Comparison of ENCODE assay signal across 12 mouse cellular contexts in genomic region chr2:113866155-113866554, GRCm38 (mm10). TPM values are rescaled to one million over a fixed set of nuclear protein-coding genes. Genes with fewer than 3 reads are reported as not detected.
DNase-seq lines count a peak whose midpoint lies in the region; ATAC-seq and TF ChIP-seq lines count a peak whose summit lies in the region.
"Had no signal": no experiment of that assay in that cellular context is flagged by ENCODE, and none has a peak within 500 bp of the region (broad histone marks: within the 10 kb centered on the region; RNA-seq: fewer than 3 reads in every experiment).

No protein-coding gene starts in this region.

- no peaks in the 10 kb centered on the region for H3K36me3 ChIP-seq in embryonic facial prominence, embryonic 11.5 days (replicated peaks; ENCODE audit: control insufficient read depth, insufficient read depth, low read depth, low read length)
- no peaks in the 10 kb centered on the region for H3K36me3 ChIP-seq in embryonic facial prominence, embryonic 10.5 days (replicated peaks)
- no peaks in the 10 kb centered on the region for H3K36me3 ChIP-seq in embryonic facial prominence, embryonic 14.5 days (ENCODE audit: control insufficient read depth, insufficient read depth, low read length)
- H3K36me3 ChIP-seq: lung, embryonic 15.5 days had no signal

- ATAC-seq in embryonic facial prominence, embryonic 11.5 days (replicated peaks; ENCODE audit: insufficient number of reproducible peaks, low FRiP score, low TSS enrichment, low read depth): no peak
- no peak for ATAC-seq in embryonic facial prominence, embryonic 14.5 days (ENCODE audit: low read depth)
- ATAC-seq: forebrain, embryonic 13.5 days had no signal

- no peaks in the 10 kb centered on the region for H3K27me3 ChIP-seq in embryonic facial prominence, embryonic 11.5 days (ENCODE audit: control insufficient read depth, insufficient read depth, low read length)
- H3K27me3 ChIP-seq in embryonic facial prominence, embryonic 10.5 days (replicated peaks; ENCODE audit: low read depth, poor library complexity, severe bottlenecking): no peaks in the 10 kb centered on the region
- H3K27me3 ChIP-seq in embryonic facial prominence, embryonic 14.5 days (replicated peaks; ENCODE audit: control insufficient read depth, insufficient read depth, low read length): no peaks in the 10 kb centered on the region
- no peaks in the 10 kb centered on the region for H3K27me3 ChIP-seq in cerebellum, adult 2 months (ENCODE audit: control insufficient read depth, insufficient read depth, low read length)
- H3K27me3 ChIP-seq: forebrain, embryonic 13.5 days; lung, embryonic 15.5 days had no signal

- H3K4me3 ChIP-seq in embryonic facial prominence, embryonic 11.5 days (ENCODE audit: low read depth, low read length): no peak overlapping the region
- no peak overlapping the region for H3K4me3 ChIP-seq in embryonic facial prominence, embryonic 10.5 days
- H3K4me3 ChIP-seq in layer of hippocampus, adult 2 months: no peak overlapping the region
- no peak overlapping the region for H3K4me3 ChIP-seq in embryonic facial prominence, embryonic 14.5 days (ENCODE audit: low read depth, low read length)
- H3K4me3 ChIP-seq in cerebellum, adult 2 months (replicated peaks; ENCODE audit: insufficient read depth, low read depth, low read length): no peak overlapping the region
- H3K4me3 ChIP-seq: forebrain, embryonic 13.5 days; lung, embryonic 15.5 days; myocyte had no signal

- H3K4me1 ChIP-seq in embryonic facial prominence, embryonic 11.5 days (ENCODE audit: control insufficient read depth, insufficient read depth, low read length): no peaks in the 10 kb centered on the region
- H3K4me1 ChIP-seq in embryonic facial prominence, embryonic 10.5 days: no peaks in the 10 kb centered on the region
- no peaks in the 10 kb centered on the region for H3K4me1 ChIP-seq in embryonic facial prominence, embryonic 14.5 days (ENCODE audit: control insufficient read depth, insufficient read depth, low read length)
- H3K4me1 ChIP-seq in cerebellum, adult 2 months (ENCODE audit: control insufficient read depth, insufficient read depth, low read length): no peaks in the 10 kb centered on the region
- H3K4me1 ChIP-seq: forebrain, embryonic 13.5 days; lung, embryonic 15.5 days had no signal

- no peak overlapping the region for H3K4me2 ChIP-seq in embryonic facial prominence, embryonic 11.5 days (ENCODE audit: low read depth, low read length)
- H3K4me2 ChIP-seq in embryonic facial prominence, embryonic 14.5 days (ENCODE audit: low read depth, low read length): no peak overlapping the region
- H3K4me2 ChIP-seq: forebrain, embryonic 13.5 days; lung, embryonic 15.5 days had no signal

- no peak overlapping the region for H3K9ac ChIP-seq in embryonic facial prominence, embryonic 11.5 days (replicated peaks; ENCODE audit: low read length)
- no peak overlapping the region for H3K9ac ChIP-seq in embryonic facial prominence, embryonic 14.5 days (ENCODE audit: low read depth, low read length)
- H3K9ac ChIP-seq: forebrain, embryonic 13.5 days; lung, embryonic 15.5 days had no signal

- 52% methylated on average over 2 of the region's 2 CpGs for WGBS in embryonic facial prominence, embryonic 11.5 days
- WGBS in embryonic facial prominence, embryonic 10.5 days: 53% methylated on average over 2 of the region's 2 CpGs
- WGBS in embryonic facial prominence, embryonic 14.5 days: 18% methylated on average over 2 of the region's 2 CpGs
- 16% methylated on average over 2 of the region's 2 CpGs for WGBS in cerebellum, adult 2 months

- peak; percentile 35 for DNase-seq in embryonic facial prominence, embryonic 11.5 days (ENCODE audit: low spot score)
- DNase-seq in embryonic facial prominence, embryonic 10.5 days (ENCODE audit: low spot score): no peak
- no peak for DNase-seq in layer of hippocampus, adult 2 months (ENCODE audit: low spot score in 2 of 2)
- DNase-seq in layer of hippocampus, adult 9-11 months: no peak
- DNase-seq in A20 (ENCODE audit: low read depth, low spot score): peak; percentile 50
- DNase-seq in embryonic facial prominence, embryonic 14.5 days (ENCODE audit: low spot score): peak; percentile 41
- no peak for DNase-seq in cerebellum, adult 2 months
- DNase-seq in cerebellum, adult 18-20 months: no peak
- DNase-seq: kidney, adult 8-10 months had no signal

- TF ChIP-seq CTCF in layer of hippocampus, adult 2 months (conservative IDR thresholded peaks at IDR 0.05): peak; percentile 83
- no peak for TF ChIP-seq CTCF in cerebellum, adult 2 months (IDR thresholded peaks at IDR 0.05; ENCODE audit: borderline replicate concordance, insufficient read depth, low read depth, low read length)

- no peak overlapping the region for H3K27ac ChIP-seq in embryonic facial prominence, embryonic 11.5 days (replicated peaks; ENCODE audit: low read depth, low read length)
- H3K27ac ChIP-seq in embryonic facial prominence, embryonic 10.5 days (replicated peaks): no peak overlapping the region
- no peak overlapping the region for H3K27ac ChIP-seq in layer of hippocampus, adult 2 months
- no peak overlapping the region for H3K27ac ChIP-seq in embryonic facial prominence, embryonic 14.5 days (replicated peaks; ENCODE audit: low read depth, low read length)
- no peak overlapping the region for H3K27ac ChIP-seq in cerebellum, adult 2 months (ENCODE audit: insufficient read depth, low read length)
- H3K27ac ChIP-seq: forebrain, embryonic 13.5 days; lung, embryonic 15.5 days had no signal

- H3K9me3 ChIP-seq in embryonic facial prominence, embryonic 11.5 days (replicated peaks; ENCODE audit: control insufficient read depth, low read length): no peaks in the 10 kb centered on the region
- H3K9me3 ChIP-seq in embryonic facial prominence, embryonic 10.5 days: no peaks in the 10 kb centered on the region
- H3K9me3 ChIP-seq in embryonic facial prominence, embryonic 14.5 days (ENCODE audit: control insufficient read depth, low read length): no peaks in the 10 kb centered on the region
- H3K9me3 ChIP-seq: forebrain, embryonic 13.5 days; lung, embryonic 15.5 days had no signal

- TF ChIP-seq POLR2A in cerebellum, adult 2 months (IDR thresholded peaks at IDR 0.05; ENCODE audit: borderline replicate concordance, insufficient read depth, low read length): no peak

RNA-seq across cellular contexts. Expression of gene Arhgap11a, which starts 17.7 kb away (rescaled TPM):
- 6.3 and 7.9 TPM in 2 replicates for polyA plus RNA-seq in embryonic facial prominence, embryonic 11.5 days (2014; fragmentation: Nextera tagmentation; extraction: Ambion mirVana)
- polyA plus RNA-seq in embryonic facial prominence, embryonic 10.5 days (2016; fragmentation: Nextera tagmentation; extraction: Ambion mirVana): 37.2 and 38.3 TPM in 2 replicates
- 1 to 10 TPM; 2.0 to 2.1 TPM for total RNA-seq in layer of hippocampus, adult 2 months (2021)
- polyA plus RNA-seq in embryonic facial prominence, embryonic 14.5 days (2014; fragmentation: Nextera tagmentation; extraction: Ambion mirVana): 4.1 and 4.2 TPM in 2 replicates
- polyA plus RNA-seq in cerebellum, adult 2 months (2012; rRNA removed): 1.8 and 1.9 TPM in 2 replicates

RNA-seq across cellular contexts. Expression of gene Scg5, which starts 37.2 kb away (rescaled TPM):
- 11.1 and 15.7 TPM in 2 replicates for polyA plus RNA-seq in embryonic facial prominence, embryonic 11.5 days (2014; fragmentation: Nextera tagmentation; extraction: Ambion mirVana)
- 6.0 and 8.6 TPM in 2 replicates for polyA plus RNA-seq in embryonic facial prominence, embryonic 10.5 days (2016; fragmentation: Nextera tagmentation; extraction: Ambion mirVana)
- total RNA-seq in layer of hippocampus, adult 2 months (2021): 100 to 1,000 TPM; 378 to 402 TPM
- polyA plus RNA-seq in embryonic facial prominence, embryonic 14.5 days (2014; fragmentation: Nextera tagmentation; extraction: Ambion mirVana): 8.6 and 9.4 TPM in 2 replicates
- 331 and 341 TPM in 2 replicates for polyA plus RNA-seq in cerebellum, adult 2 months (2012; rRNA removed)

Comparison
In these comparisons a context has a peak if more than half of its experiments do, and no peak if none do; other contexts are left out.
1. DNase-seq: peak in embryonic facial prominence, embryonic 11.5 days (single experiment), A20 (single experiment) and embryonic facial prominence, embryonic 14.5 days (single experiment); none in embryonic facial prominence, embryonic 10.5 days (single experiment), layer of hippocampus, adult 2 months (0 of 2), layer of hippocampus, adult 9-11 months (single experiment), cerebellum, adult 2 months (0 of 2) and cerebellum, adult 18-20 months (0 of 2).
2. RNA of gene Scg5, which starts 37.2 kb away (polyA plus RNA-seq): 331 to 341 TPM in cerebellum, adult 2 months; 11.1 to 15.7 TPM in embryonic facial prominence, embryonic 11.5 days, 8.6 to 9.4 TPM in embryonic facial prominence, embryonic 14.5 days and 6.0 to 8.6 TPM in embryonic facial prominence, embryonic 10.5 days; every median in the first group is over 10 times any median in the second.